Mouse (Mus musculus) erythroid progenitor cell, adult 5-6 weeks (primary cell): ENCODE measurements around the gene D5Ertd579e. TPM values are rescaled to one million over a fixed set of nuclear protein-coding genes. Genes with fewer than 3 reads are reported as not detected.

Source experiments
- ATAC-seq: replicated peaks from 2 replicates; pipeline ENCODE4 v1.8.0; 2016; ENCODE audit warnings: moderate number of reproducible peaks, mild to moderate bottlenecking, moderate TSS enrichment, inconsistent platforms; ENCODE audit not compliant: poor library complexity, low FRiP score, severe bottlenecking
- total RNA-seq, 2 experiments: library from RNA; stranded (forward) in 1 of 2; stranded (reverse) in 1 of 2; fragments of 150-400 nt in 1 of 2; fragments of 186-747, 209-891 nt in 1 of 2; gene quantifications; 2 replicates each; pipeline versions ENCODE4 v1.2.3 to v1.2.4; 2015 to 2017; ENCODE audit warnings: low replicate concordance in 2 of 2

D5Ertd579e gene
- total RNA-seq, 2 experiments from 2014 or later = 143 to 235 TPM

- ATAC-seq = no peak
Observed at GRCm38 (mm10) chr5:36556289-36556688, 139.5 kb downstream of the D5Ertd579e start.

DNA sequence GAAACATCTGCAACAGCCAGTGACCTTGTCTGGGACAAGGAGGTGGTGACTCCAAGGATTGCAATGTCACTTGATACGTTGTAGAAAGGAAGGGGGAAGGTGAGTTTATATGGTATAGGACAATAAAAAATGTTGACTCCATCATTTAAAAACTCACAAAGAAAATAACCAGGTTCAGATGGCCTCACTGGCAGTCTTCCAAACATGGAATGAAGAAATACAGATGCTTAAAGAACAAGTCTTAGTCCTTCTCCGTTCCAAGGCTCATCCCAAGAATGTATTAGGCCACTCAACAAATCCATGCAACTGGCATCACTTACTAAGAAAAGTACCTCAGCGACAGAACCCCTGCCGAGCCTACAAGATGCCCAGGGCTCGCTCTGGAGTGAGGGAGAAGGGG lies 141.3 kb downstream of the D5Ertd579e start:
- no peak for ATAC-seq

DNA sequence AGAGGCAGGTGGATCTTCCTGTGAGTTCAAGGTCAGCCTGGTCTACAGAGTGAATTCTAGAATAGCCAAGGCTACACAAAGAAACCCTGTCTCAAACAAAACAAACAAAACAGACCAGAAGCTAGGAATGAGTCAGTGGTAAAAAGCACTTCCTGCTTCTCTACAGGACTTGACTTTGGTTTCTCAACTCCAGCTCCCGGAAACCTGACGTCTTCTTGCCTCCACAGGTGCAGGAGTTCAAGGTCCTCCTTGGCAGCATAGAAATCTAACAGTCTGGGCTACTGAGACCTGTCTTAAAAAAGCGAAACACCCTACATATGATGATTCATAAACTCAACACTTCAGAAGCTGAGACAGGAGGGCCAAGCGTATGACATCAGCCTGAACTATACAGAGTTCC lies 141.9 kb downstream of the D5Ertd579e start:
- ATAC-seq = no peak

DNA sequence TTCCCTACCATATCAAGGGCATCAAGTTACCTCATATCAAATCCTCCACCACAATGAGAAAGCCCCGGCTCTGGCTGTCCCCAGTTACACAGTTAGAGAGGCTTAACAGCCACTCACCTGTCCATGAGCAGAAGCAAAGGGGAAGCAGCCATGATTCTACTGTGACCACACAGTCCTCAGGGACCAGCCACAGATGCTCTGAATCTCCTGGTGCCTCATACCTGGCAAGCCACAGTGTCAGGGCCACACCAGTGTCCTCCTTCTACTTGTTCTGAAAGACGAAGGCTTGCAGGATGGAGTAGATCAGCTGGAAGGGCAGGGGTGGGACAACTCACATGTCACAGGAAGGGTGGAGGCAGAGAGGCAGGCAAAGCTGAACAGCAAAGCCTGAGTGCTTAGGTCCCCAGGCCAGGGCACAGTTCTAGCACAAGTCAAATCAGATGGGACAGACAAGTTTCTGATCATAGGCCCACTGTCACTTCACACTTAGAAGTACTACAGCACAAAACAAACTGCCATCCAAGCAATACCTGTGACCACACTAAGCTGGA lies 142.7 kb downstream of the D5Ertd579e start:
- ATAC-seq = no peak

- no peak for ATAC-seq
Observed at GRCm38 (mm10) chr5:36552391-36552790, 143.4 kb downstream of the D5Ertd579e start.

Other genes starting within 250 kb of the D5Ertd579e start
- gene Grpel1, start 231.0 kb downstream of the D5Ertd579e start, total RNA-seq (2015; ENCODE audit: low replicate concordance) = 11.2 and 13.8 TPM in 2 replicates
- gene Grpel1, start 231.0 kb downstream of the D5Ertd579e start, total RNA-seq (2017; ENCODE audit: low replicate concordance) = 12.8 and 19.0 TPM in 2 replicates
- gene Tada2b, start 211.7 kb downstream of the D5Ertd579e start, total RNA-seq (2015; ENCODE audit: low replicate concordance) = 10.5 and 13.8 TPM in 2 replicates
- 7.6 and 16.3 TPM in 2 replicates for gene Tada2b, start 211.7 kb downstream of the D5Ertd579e start, total RNA-seq (2017; ENCODE audit: low replicate concordance)
- gene Ccdc96, start 211.4 kb downstream of the D5Ertd579e start, total RNA-seq (2015; ENCODE audit: low replicate concordance) = 1.7 and 2.9 TPM in 2 replicates
- 1.8 and 2.7 TPM in 2 replicates for gene Ccdc96, start 211.4 kb downstream of the D5Ertd579e start, total RNA-seq (2017; ENCODE audit: low replicate concordance)
- 13.0 and 16.9 TPM in 2 replicates for gene Tbc1d14, start 102.7 kb downstream of the D5Ertd579e start, total RNA-seq (2015; ENCODE audit: low replicate concordance)
- 17.2 and 21.9 TPM in 2 replicates for gene Tbc1d14, start 102.7 kb downstream of the D5Ertd579e start, total RNA-seq (2017; ENCODE audit: low replicate concordance)
- 5.0 and 10.5 TPM in 2 replicates for gene Bloc1s4, start 52.6 kb upstream of the D5Ertd579e start, total RNA-seq (2015; ENCODE audit: low replicate concordance)
- 7.9 and 13.1 TPM in 2 replicates for gene Bloc1s4, start 52.6 kb upstream of the D5Ertd579e start, total RNA-seq (2017; ENCODE audit: low replicate concordance)
- 94.1 and 105 TPM in 2 replicates for gene Mrfap1, start 100.7 kb upstream of the D5Ertd579e start, total RNA-seq (2015; ENCODE audit: low replicate concordance)
- gene Mrfap1, start 100.7 kb upstream of the D5Ertd579e start, total RNA-seq (2017; ENCODE audit: low replicate concordance) = 94.0 and 125 TPM in 2 replicates
- 7.2 and 14.3 TPM in 2 replicates for gene Man2b2, start 134.6 kb upstream of the D5Ertd579e start, total RNA-seq (2015; ENCODE audit: low replicate concordance)
- 2.7 and 3.8 TPM in 2 replicates for gene Man2b2, start 134.6 kb upstream of the D5Ertd579e start, total RNA-seq (2017; ENCODE audit: low replicate concordance)
- gene Ppp2r2c, start 172.5 kb upstream of the D5Ertd579e start, total RNA-seq (2015; ENCODE audit: low replicate concordance) = not detected in 2 replicates
- gene Ppp2r2c, start 172.5 kb upstream of the D5Ertd579e start, total RNA-seq (2017; ENCODE audit: low replicate concordance) = not detected in 2 replicates